ENCODE assay signal across 8 mouse cellular contexts in genomic region chr16:5132401-5132801, GRCm38 (mm10). TPM values are rescaled to one million over a fixed set of nuclear protein-coding genes. Genes with fewer than 3 reads are reported as not detected.
DNase-seq lines count a peak whose midpoint lies in the region; ATAC-seq and TF ChIP-seq lines count a peak whose summit lies in the region.

Gene Ppl (minus strand): TSS chr16:5132421.

- DNase-seq in gastrocnemius, adult 2 months: peak; percentile 79
- DNase-seq in gastrocnemius, postnatal 4 days (ENCODE audit: low spot score in 2 of 2): no peak
- peak; percentile 37 for DNase-seq in embryo, embryonic 10.5 days (ENCODE audit: low spot score)
- no peak for DNase-seq in heart, postnatal 0 days (ENCODE audit: low spot score)
- DNase-seq in kidney, postnatal 14 days: peak; percentile 89
- DNase-seq in lung, postnatal 4 days: peak; percentile 85 to 94
- DNase-seq in frontal cortex, postnatal 14 days (ENCODE audit: low spot score in 2 of 2): no peak

- no peaks in the 10 kb centered on the region for H3K36me3 ChIP-seq in heart, postnatal 0 days (replicated peaks; ENCODE audit: control insufficient read depth, insufficient read depth, low read length)
- H3K36me3 ChIP-seq in stomach, embryonic 15.5 days: no peaks in the 10 kb centered on the region

- peak within 1 kb of the TSS; percentile 58 for H3K4me2 ChIP-seq in heart, postnatal 0 days (ENCODE audit: low read depth, low read length)
- peak within 1 kb of the TSS; percentile 63 for H3K4me2 ChIP-seq in stomach, embryonic 15.5 days

- peak within 1 kb of the TSS; percentile 79 for H3K27ac ChIP-seq in gastrocnemius, adult 2 months
- no peak within 1 kb of the TSS for H3K27ac ChIP-seq in heart, postnatal 0 days (ENCODE audit: low read depth)
- peak within 1 kb of the TSS; percentile 51; the same call in 1 of the 2 replicates for H3K27ac ChIP-seq in stomach, embryonic 15.5 days

- under 1% methylated on average over 39 of the region's 39 CpGs for WGBS in heart, postnatal 0 days
- WGBS in stomach, embryonic 15.5 days: under 1% methylated on average over 33 of the region's 39 CpGs

- peak; percentile 26; the same call in 1 of the 2 replicates for TF ChIP-seq CTCF in gastrocnemius, adult 2 months (IDR thresholded peaks at IDR 0.05)
- TF ChIP-seq CTCF in heart, postnatal 0 days (IDR thresholded peaks at IDR 0.05; ENCODE audit: low read depth): no peak

- peak within 1 kb of the TSS; percentile 75 for H3K4me3 ChIP-seq in gastrocnemius, adult 2 months
- peak within 1 kb of the TSS; percentile 45 for H3K4me3 ChIP-seq in heart, postnatal 0 days (ENCODE audit: low read depth, low read length)
- H3K4me3 ChIP-seq in stomach, embryonic 15.5 days (replicated peaks): peak within 1 kb of the TSS; percentile 50

- intact Hi-C loops in gastrocnemius, adult 2 months (cut with DNase I): no loop called here

- no peaks in the 10 kb centered on the region for H3K9me3 ChIP-seq in heart, postnatal 0 days (replicated peaks; ENCODE audit: control insufficient read depth, low read length)
- no peaks in the 10 kb centered on the region for H3K9me3 ChIP-seq in stomach, embryonic 15.5 days

- TF ChIP-seq EP300 in heart, postnatal 0 days (IDR thresholded peaks at IDR 0.05; ENCODE audit: low read depth): no peak

- peaks cover 43% of the 10 kb centered on the region for H3K27me3 ChIP-seq in heart, postnatal 0 days (ENCODE audit: control insufficient read depth, insufficient read depth, low read length)
- H3K27me3 ChIP-seq in stomach, embryonic 15.5 days (replicated peaks): peaks cover 35% of the 10 kb centered on the region

- H3K4me1 ChIP-seq in heart, postnatal 0 days (ENCODE audit: control insufficient read depth, insufficient read depth): peaks cover 42% of the 10 kb centered on the region
- H3K4me1 ChIP-seq in stomach, embryonic 15.5 days: peaks cover 29% of the 10 kb centered on the region

- ATAC-seq in heart, postnatal 0 days (ENCODE audit: insufficient read depth, low read depth): no peak
- ATAC-seq in stomach, embryonic 15.5 days (ENCODE audit: insufficient read depth, low FRiP score, low read depth): peak; percentile 81

- no peak within 1 kb of the TSS for H3K9ac ChIP-seq in heart, postnatal 0 days (replicated peaks; ENCODE audit: low read depth, low read length)
- H3K9ac ChIP-seq in stomach, embryonic 15.5 days: peak within 1 kb of the TSS; percentile 16; the same call in 1 of the 2 replicates

RNA-seq across cellular contexts. Expression of gene Ppl, which starts in this region (rescaled TPM):
- total RNA-seq in gastrocnemius, adult 2 months (2021): 1 to 10 TPM; 2.5 to 3.7 TPM
- total RNA-seq in gastrocnemius, postnatal 4 days (2021): under 1 TPM; 0.42 to 0.44 TPM
- 1.9 and 2.4 TPM in 2 replicates for total RNA-seq in heart, postnatal 0 days (2014; rRNA removed; ENCODE audit: low replicate concordance)
- polyA plus RNA-seq in heart, postnatal 0 days (2015; fragmentation: Nextera tagmentation; extraction: Ambion mirVana): 0.85 and 1.00 TPM in 2 replicates
- polyA plus RNA-seq in stomach, embryonic 15.5 days (2015; fragmentation: Nextera tagmentation; extraction: Ambion mirVana): 15.5 and 28.2 TPM in 2 replicates

Comparison
In these comparisons a context has a peak if more than half of its experiments do, and no peak if none do; other contexts are left out.
1. DNase-seq: peak in gastrocnemius, adult 2 months (single experiment), embryo, embryonic 10.5 days (single experiment), kidney, postnatal 14 days (single experiment) and lung, postnatal 4 days (2 of 2); none in gastrocnemius, postnatal 4 days (0 of 2), heart, postnatal 0 days (single experiment) and frontal cortex, postnatal 14 days (0 of 2).
2. Peak in every context shown above with its lines, with median percentiles within 50 percentile points of each other: H3K4me3 ChIP-seq.